ENCODE assay signal across 15 mouse cellular contexts in the genomic region with DNA sequence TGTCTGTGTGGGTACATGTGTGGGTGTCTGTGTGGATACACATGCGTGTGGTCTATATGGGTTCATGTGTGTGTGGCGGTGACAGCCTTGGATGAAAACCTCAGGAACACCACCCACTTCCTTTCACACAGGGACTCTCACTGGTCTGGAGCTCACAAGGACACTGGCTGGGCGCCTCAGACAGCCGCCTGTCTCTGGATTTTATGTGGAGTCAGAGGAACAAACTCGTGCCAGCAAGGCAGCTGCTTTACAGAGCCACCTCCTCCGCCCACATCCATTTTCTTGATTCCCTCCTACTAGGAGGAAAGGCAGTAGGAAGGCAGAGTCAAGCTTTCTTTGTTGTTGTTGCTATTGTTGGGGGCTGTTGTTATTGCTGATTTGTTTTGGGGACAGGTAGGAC. TPM values are rescaled to one million over a fixed set of nuclear protein-coding genes. Genes with fewer than 3 reads are reported as not detected.
DNase-seq lines count a peak whose midpoint lies in the region; ATAC-seq and TF ChIP-seq lines count a peak whose summit lies in the region.
"Had no signal": no experiment of that assay in that cellular context is flagged by ENCODE, and none has a peak within 500 bp of the region (broad histone marks: within the 10 kb centered on the region; RNA-seq: fewer than 3 reads in every experiment).

No protein-coding gene starts in this region.

- no peaks in the 10 kb centered on the region for H3K36me3 ChIP-seq in forebrain, embryonic 16.5 days (ENCODE audit: control insufficient read depth, insufficient read depth)
- H3K36me3 ChIP-seq: embryonic facial prominence, embryonic 13.5 days; heart, embryonic 15.5 days; limb, embryonic 10.5 days; liver, embryonic 15.5 days; midbrain, embryonic 12.5 days had no signal

- no peaks in the 10 kb centered on the region for H3K9me3 ChIP-seq in forebrain, embryonic 16.5 days (ENCODE audit: control insufficient read depth, low read length)
- H3K9me3 ChIP-seq: embryonic facial prominence, embryonic 13.5 days; heart, embryonic 15.5 days; limb, embryonic 10.5 days; liver, embryonic 15.5 days; midbrain, embryonic 12.5 days had no signal

- no peak overlapping the region for H3K9ac ChIP-seq in forebrain, embryonic 16.5 days (replicated peaks; ENCODE audit: low read depth, low read length)
- H3K9ac ChIP-seq: embryonic facial prominence, embryonic 13.5 days; heart, embryonic 15.5 days; liver, embryonic 15.5 days; midbrain, embryonic 12.5 days had no signal

- no peak for TF ChIP-seq CTCF in gastrocnemius, adult 2 months (IDR thresholded peaks at IDR 0.05)

- no peak overlapping the region for H3K27ac ChIP-seq in gastrocnemius, adult 2 months
- no peak overlapping the region for H3K27ac ChIP-seq in forebrain, embryonic 16.5 days (ENCODE audit: low read length)
- H3K27ac ChIP-seq: embryonic facial prominence, embryonic 13.5 days; heart, embryonic 15.5 days; limb, embryonic 10.5 days; liver, embryonic 15.5 days; midbrain, embryonic 12.5 days had no signal

- no peaks in the 10 kb centered on the region for H3K4me1 ChIP-seq in forebrain, embryonic 16.5 days (replicated peaks; ENCODE audit: control insufficient read depth, insufficient read depth, low read length)
- H3K4me1 ChIP-seq: heart, embryonic 15.5 days; liver, embryonic 15.5 days had no signal

- H3K27me3 ChIP-seq in forebrain, embryonic 16.5 days (replicated peaks; ENCODE audit: control insufficient read depth, insufficient read depth, low read length): peaks cover 4% of the 10 kb centered on the region; the same call in 1 of the 2 replicates
- H3K27me3 ChIP-seq: heart, embryonic 15.5 days had no signal

- DNase-seq in gastrocnemius, adult 2 months: peak; percentile 31
- no peak for DNase-seq in gastrocnemius, adult 18-20 months (ENCODE audit: low spot score)
- DNase-seq in kidney, postnatal 10 days: peak; percentile 56
- no peak for DNase-seq in kidney, postnatal 25 days
- peak; percentile 11 for DNase-seq in urinary bladder, postnatal 14 days (ENCODE audit: low spot score)
- no peak for DNase-seq in urinary bladder, postnatal 36 days (ENCODE audit: low spot score in 2 of 2)
- no peak for DNase-seq in urinary bladder, postnatal 25 days (ENCODE audit: low spot score)
- DNase-seq: cerebellum, adult 9-11 months; kidney, adult 18-20 months had no signal

- 65% methylated on average over 6 of the region's 6 CpGs for WGBS in forebrain, embryonic 16.5 days

- H3K4me2 ChIP-seq in forebrain, embryonic 16.5 days (ENCODE audit: low read length): no peak overlapping the region
- H3K4me2 ChIP-seq: embryonic facial prominence, embryonic 13.5 days; heart, embryonic 15.5 days; liver, embryonic 15.5 days; midbrain, embryonic 12.5 days had no signal

- intact Hi-C loops in gastrocnemius, adult 2 months (cut with DNase I): loop anchor here (10.0 kb wide), 1 partner anchor 1014 kb away; no protein-coding TSS in a partner anchor

- no peak overlapping the region for H3K4me3 ChIP-seq in gastrocnemius, adult 2 months
- no peak overlapping the region for H3K4me3 ChIP-seq in forebrain, embryonic 16.5 days (replicated peaks; ENCODE audit: low read length)
- H3K4me3 ChIP-seq: embryonic facial prominence, embryonic 13.5 days; heart, embryonic 15.5 days; limb, embryonic 10.5 days; liver, embryonic 15.5 days; midbrain, embryonic 12.5 days had no signal

- no peak for ATAC-seq in forebrain, embryonic 16.5 days

RNA-seq across cellular contexts. Expression of a gene that starts 45.8 kb away (rescaled TPM):
- 1 to 10 TPM; 7.1 to 7.5 TPM for total RNA-seq in gastrocnemius, adult 2 months (2021)
- total RNA-seq in gastrocnemius, adult 18-20 months (2021): 1 to 10 TPM; 6.2 to 7.9 TPM
- 4.5 and 4.8 TPM in 2 replicates for polyA plus RNA-seq in forebrain, embryonic 16.5 days (2015; fragmentation: Nextera tagmentation; extraction: Ambion mirVana)

Comparison
In these comparisons a context has a peak if more than half of its experiments do, and no peak if none do; other contexts are left out.
1. DNase-seq: peak in gastrocnemius, adult 2 months (single experiment), kidney, postnatal 10 days (single experiment) and urinary bladder, postnatal 14 days (single experiment); none in gastrocnemius, adult 18-20 months (single experiment), kidney, postnatal 25 days (0 of 2), urinary bladder, postnatal 36 days (0 of 2) and urinary bladder, postnatal 25 days (single experiment).